Mouse (Mus musculus): Measurements from ENCODE around the gene Sp7.

- TF ChIP-seq CTCF (IDR thresholded peaks at IDR 0.05; ENCODE audit: borderline replicate concordance, extremely low read depth, insufficient read depth, insufficient read length) (no peak), POLR2A (IDR thresholded peaks at IDR 0.05; ENCODE audit: borderline replicate concordance, extremely low read depth, insufficient read depth, insufficient read length, poor library complexity, severe bottlenecking) (no peak)
These were observed 42.3 kb upstream of the Sp7 start for GRCm38 (mm10) chr15:102409286-102409685.

All from brain, embryonic 14.5 days (tissue).